ENCODE assay signal across 9 mouse cellular contexts in the genomic region with DNA sequence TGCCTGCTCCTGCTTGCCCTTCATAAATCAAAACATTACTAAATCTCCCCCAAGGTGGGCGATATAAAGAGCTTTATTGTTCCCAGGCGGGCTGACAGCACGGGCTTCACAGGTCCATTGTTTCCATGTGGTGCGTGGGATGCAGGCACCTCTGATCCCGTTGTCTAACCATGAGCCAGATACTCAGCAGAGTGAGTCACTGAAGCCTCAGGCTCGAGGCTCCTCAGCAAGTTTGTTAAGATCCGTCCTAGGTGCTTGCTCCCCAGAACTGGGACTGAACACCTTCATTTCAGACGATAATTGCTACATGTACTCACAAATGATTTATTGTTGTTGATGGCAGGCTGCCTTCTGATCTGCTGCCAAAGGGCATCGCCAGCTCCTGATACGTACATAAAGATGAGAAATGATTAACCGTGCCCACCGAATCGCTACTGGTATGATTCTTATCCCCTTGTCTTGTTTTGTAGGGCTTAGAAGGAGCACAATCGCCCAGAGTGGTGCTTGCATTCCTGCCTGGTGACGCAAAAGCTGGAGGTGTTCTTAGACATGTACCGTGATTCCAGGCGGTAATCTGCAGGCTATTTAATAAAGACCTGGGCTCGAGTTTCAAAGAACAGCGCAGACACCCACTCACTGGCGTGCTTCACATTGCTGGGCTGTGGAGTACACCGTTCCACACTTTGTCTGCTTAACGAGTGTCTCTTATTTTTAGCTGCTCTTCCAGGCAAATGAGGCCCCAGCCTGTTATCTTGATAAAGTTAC.
DNase-seq lines count a peak whose midpoint lies in the region; ATAC-seq lines count a peak whose summit lies in the region.
"Had no signal": no experiment of that assay in that cellular context is flagged by ENCODE, and none has a peak within 500 bp of the region (broad histone marks: within the 10 kb centered on the region; RNA-seq: fewer than 3 reads in every experiment).

No protein-coding gene starts in this region.

- DNase-seq in forebrain, embryonic 14.5 days (ENCODE audit: low spot score): no peak
- peak; percentile 47 for DNase-seq in forelimb bud, embryonic 11.5 days (ENCODE audit: low read depth, low spot score)
- peak; percentile 14 for DNase-seq in kidney, postnatal 10 days
- DNase-seq in mesoderm, embryonic 11.5 days (ENCODE audit: low read depth, low spot score): peak; percentile 34
- DNase-seq in hindbrain, embryonic 14.5 days (ENCODE audit: low spot score): no peak
- DNase-seq in layer of hippocampus, postnatal 14 days (ENCODE audit: low spot score in 2 of 2): no peak
- DNase-seq in adrenal gland, postnatal 25 days: no peak

- H3K4me3 ChIP-seq in forebrain, embryonic 14.5 days (ENCODE audit: low read depth, low read length): no peak overlapping the region
- H3K4me3 ChIP-seq in forebrain, embryonic 12.5 days (replicated peaks): no peak overlapping the region
- H3K4me3 ChIP-seq in hindbrain, embryonic 14.5 days (replicated peaks; ENCODE audit: low read length): no peak overlapping the region

- H3K4me1 ChIP-seq in forebrain, embryonic 14.5 days (ENCODE audit: control insufficient read depth, insufficient read depth, low read length): no peaks in the 10 kb centered on the region
- H3K4me1 ChIP-seq in forebrain, embryonic 12.5 days: peaks cover 4% of the 10 kb centered on the region; the same call in 1 of the 2 replicates
- H3K4me1 ChIP-seq in hindbrain, embryonic 14.5 days (replicated peaks; ENCODE audit: control insufficient read depth, insufficient read depth, low read length): no peaks in the 10 kb centered on the region

- WGBS in forebrain, embryonic 14.5 days: 27% methylated on average over 22 of the region's 22 CpGs
- 41% methylated on average over 22 of the region's 22 CpGs for WGBS in forebrain, embryonic 12.5 days
- 55% methylated on average over 22 of the region's 22 CpGs for WGBS in hindbrain, embryonic 14.5 days

- H3K27ac ChIP-seq in forebrain, embryonic 14.5 days (ENCODE audit: low read depth, low read length): no peak overlapping the region
- H3K27ac ChIP-seq in forebrain, embryonic 12.5 days: no peak overlapping the region
- no peak overlapping the region for H3K27ac ChIP-seq in hindbrain, embryonic 14.5 days
- H3K27ac ChIP-seq: liver, embryonic 14.5 days had no signal

- H3K9me3 ChIP-seq in forebrain, embryonic 14.5 days (replicated peaks; ENCODE audit: control insufficient read depth, low read length): no peaks in the 10 kb centered on the region
- no peaks in the 10 kb centered on the region for H3K9me3 ChIP-seq in forebrain, embryonic 12.5 days
- H3K9me3 ChIP-seq in hindbrain, embryonic 14.5 days (ENCODE audit: control insufficient read depth, low read length): no peaks in the 10 kb centered on the region

- peak overlapping the region; percentile 21 for H3K4me2 ChIP-seq in forebrain, embryonic 14.5 days (ENCODE audit: low read length)
- H3K4me2 ChIP-seq in forebrain, embryonic 12.5 days: no peak overlapping the region
- H3K4me2 ChIP-seq in hindbrain, embryonic 14.5 days (replicated peaks): no peak overlapping the region

- ATAC-seq in forebrain, embryonic 14.5 days: no peak
- no peak for ATAC-seq in forebrain, embryonic 12.5 days (ENCODE audit: low FRiP score)
- no peak for ATAC-seq in hindbrain, embryonic 14.5 days (ENCODE audit: low FRiP score)

- H3K27me3 ChIP-seq in forebrain, embryonic 14.5 days (replicated peaks; ENCODE audit: control insufficient read depth, insufficient read depth, low read length): no peaks in the 10 kb centered on the region
- H3K27me3 ChIP-seq in forebrain, embryonic 12.5 days: no peaks in the 10 kb centered on the region
- H3K27me3 ChIP-seq in hindbrain, embryonic 14.5 days (ENCODE audit: control insufficient read depth, insufficient read depth, low read length): no peaks in the 10 kb centered on the region

- no peaks in the 10 kb centered on the region for H3K36me3 ChIP-seq in forebrain, embryonic 14.5 days (ENCODE audit: control insufficient read depth, insufficient read depth, low read length)
- H3K36me3 ChIP-seq in forebrain, embryonic 12.5 days (replicated peaks): no peaks in the 10 kb centered on the region
- H3K36me3 ChIP-seq in hindbrain, embryonic 14.5 days (replicated peaks; ENCODE audit: control insufficient read depth, insufficient read depth): no peaks in the 10 kb centered on the region

- no peak overlapping the region for H3K9ac ChIP-seq in forebrain, embryonic 14.5 days (ENCODE audit: low read length)
- no peak overlapping the region for H3K9ac ChIP-seq in forebrain, embryonic 12.5 days
- H3K9ac ChIP-seq in hindbrain, embryonic 14.5 days: no peak overlapping the region
- H3K9ac ChIP-seq: liver, embryonic 14.5 days had no signal

Comparison
In these comparisons a context has a peak if more than half of its experiments do, and no peak if none do; other contexts are left out.
1. DNase-seq: peak in forelimb bud, embryonic 11.5 days (single experiment), kidney, postnatal 10 days (single experiment) and mesoderm, embryonic 11.5 days (single experiment); none in forebrain, embryonic 14.5 days (single experiment), hindbrain, embryonic 14.5 days (single experiment), layer of hippocampus, postnatal 14 days (0 of 2) and adrenal gland, postnatal 25 days (single experiment).